Mouse (Mus musculus) layer of hippocampus, postnatal 10 days (tissue): ENCODE measurements at regions not wholly inside any gene's neighbourhood (a gene's known extent, or its start where the extent isn't known, plus 50 kb on each side); places are given as distances from the start of the nearest gene placed in this dataset.

Source experiments
- DNase-seq, 2 experiments: peaks; one replicate each; pipeline ENCODE4 v3.0.0; 2021; ENCODE audit warnings: low spot score in 2 of 2

- DNase-seq = no peak
Observed at GRCm38 (mm10) chr9:116369059-116369718, 194.0 kb upstream of the Tgfbr2 start.

- DNase-seq = no peak
Observed at GRCm38 (mm10) chr9:116366713-116367112, 191.6 kb upstream of the Tgfbr2 start.

- DNase-seq = no peak
Observed at GRCm38 (mm10) chr9:116366193-116366592, 191.0 kb upstream of the Tgfbr2 start.

GRCm38 (mm10) chr9:116365701-116366100 lies 190.5 kb upstream of the Tgfbr2 start:
- DNase-seq = no peak

- DNase-seq = peak in 1 of 2 experiments; percentile 14
Observed at GRCm38 (mm10) chr9:116365016-116365685, 190.0 kb upstream of the Tgfbr2 start.

- DNase-seq = no peak
Observed at GRCm38 (mm10) chr9:116361092-116361491, 185.9 kb upstream of the Tgfbr2 start.

- DNase-seq = no peak
Observed at GRCm38 (mm10) chr9:116354056-116354732, 179.0 kb upstream of the Tgfbr2 start.

GRCm38 (mm10) chr9:116352801-116353494 lies 177.8 kb upstream of the Tgfbr2 start:
- DNase-seq = no peak

GRCm38 (mm10) chr9:116350804-116351547 lies 175.8 kb upstream of the Tgfbr2 start:
- peak in 1 of 2 experiments; percentile 22 for DNase-seq

- DNase-seq = no peak
Observed at GRCm38 (mm10) chr9:116347021-116347420, 171.9 kb upstream of the Tgfbr2 start.

- no peak for DNase-seq
Observed at GRCm38 (mm10) chr9:116346495-116346894, 171.3 kb upstream of the Tgfbr2 start.

- no peak for DNase-seq
Observed at GRCm38 (mm10) chr9:116343086-116343481, 167.9 kb upstream of the Tgfbr2 start.

GRCm38 (mm10) chr9:116342446-116343085 lies 167.4 kb upstream of the Tgfbr2 start:
- no peak for DNase-seq

GRCm38 (mm10) chr9:116342009-116342408 lies 166.8 kb upstream of the Tgfbr2 start:
- no peak for DNase-seq

GRCm38 (mm10) chr9:116340952-116341351 lies 165.8 kb upstream of the Tgfbr2 start:
- peak in 1 of 2 experiments; percentile 20 for DNase-seq

- DNase-seq = no peak
Observed at GRCm38 (mm10) chr9:116338729-116339100, 163.6 kb upstream of the Tgfbr2 start.

GRCm38 (mm10) chr9:116338093-116338728 lies 163.1 kb upstream of the Tgfbr2 start:
- no peak for DNase-seq

- no peak for DNase-seq
Observed at GRCm38 (mm10) chr9:116337446-116338010, 162.4 kb upstream of the Tgfbr2 start.

- DNase-seq = no peak
Observed at GRCm38 (mm10) chr9:116335561-116336478, 160.7 kb upstream of the Tgfbr2 start.
